Mouse (Mus musculus) midbrain, postnatal 0 days (tissue): ENCODE measurements at regions not wholly inside any gene's neighbourhood (a gene's known extent, or its start where the extent isn't known, plus 50 kb on each side); places are given as distances from the start of the nearest gene placed in this dataset.

ENCODE experiments used
- ATAC-seq: fragments of 200-750 bp; cut with Nextera tagmentation; 2 replicates; pipeline ENCODE4 v1.8.0; 2017; ENCODE audit warnings: moderate number of reproducible peaks, mild to moderate bottlenecking, moderate TSS enrichment, moderate library complexity; ENCODE audit not compliant: low FRiP score
- DNase-seq: peaks from one replicate; pipeline ENCODE4 v3.0.0-alpha.2; 2015; ENCODE audit warnings: low spot score
- H3K27ac ChIP-seq: fragments of 300-500 bp; sonication (generic); 2 replicates; pipeline ENCODE4 v1.5.1; 2014; ENCODE audit warnings: low read depth, mild to moderate bottlenecking, low read length, mixed read lengths
- H3K27me3 ChIP-seq: fragments of 300-500 bp; sonication (generic); 2 replicates; pipeline ENCODE4 v1.6.1; 2014; ENCODE audit warnings: low read length, control low read depth, mixed read lengths; ENCODE audit not compliant: insufficient read depth
- H3K36me3 ChIP-seq: fragments of 300-500 bp; sonication (generic); 2 replicates; pipeline ENCODE4 v1.6.1; 2014; ENCODE audit warnings: low read length, control low read depth, mixed read lengths; ENCODE audit not compliant: insufficient read depth
- H3K4me1 ChIP-seq: fragments of 300-500 bp; sonication (generic); 2 replicates; pipeline ENCODE4 v1.6.1; 2014; ENCODE audit warnings: mild to moderate bottlenecking, control low read depth, antibody characterized with exemption, low read length, mixed read lengths; ENCODE audit not compliant: insufficient read depth
- H3K4me2 ChIP-seq: fragments of 300-500 bp; sonication (generic); 2 replicates; pipeline ENCODE4 v1.6.1; 2014; ENCODE audit warnings: low read depth, mild to moderate bottlenecking, low read length, mixed read lengths; ENCODE audit not compliant: poor library complexity, severe bottlenecking
- H3K4me3 ChIP-seq: fragments of 300-500 bp; sonication (generic); 2 replicates; pipeline ENCODE4 v1.5.1; 2014; ENCODE audit warnings: low read depth, mild to moderate bottlenecking, low read length, moderate library complexity
- H3K9ac ChIP-seq: fragments of 300-500 bp; sonication (generic); replicated peaks from 2 replicates; pipeline ENCODE4 v1.6.1; 2014; ENCODE audit warnings: mild to moderate bottlenecking, low read length, moderate library complexity, mixed read lengths; ENCODE audit not compliant: poor library complexity, severe bottlenecking
- H3K9me3 ChIP-seq: fragments of 300-500 bp; sonication (generic); 2 replicates; pipeline ENCODE4 v1.6.1; 2016; ENCODE audit warnings: low read length, control low read depth
- CTCF ChIP-seq: IDR thresholded peaks from 2 replicates; pipeline ENCODE4 v1.5.1; 2016; ENCODE audit warnings: antibody characterized with exemption, mild to moderate bottlenecking
- WGBS: fragments of 180-500 bp; shearing (Covaris S2); extraction: QIAGEN DNeasy Blood & Tissue Kit; methylation state at CpG from one replicate; pipeline ENCODE4 v1.1.7; 2014; 5-methylcytosine and 5-hydroxymethylcytosine counted together

DNA sequence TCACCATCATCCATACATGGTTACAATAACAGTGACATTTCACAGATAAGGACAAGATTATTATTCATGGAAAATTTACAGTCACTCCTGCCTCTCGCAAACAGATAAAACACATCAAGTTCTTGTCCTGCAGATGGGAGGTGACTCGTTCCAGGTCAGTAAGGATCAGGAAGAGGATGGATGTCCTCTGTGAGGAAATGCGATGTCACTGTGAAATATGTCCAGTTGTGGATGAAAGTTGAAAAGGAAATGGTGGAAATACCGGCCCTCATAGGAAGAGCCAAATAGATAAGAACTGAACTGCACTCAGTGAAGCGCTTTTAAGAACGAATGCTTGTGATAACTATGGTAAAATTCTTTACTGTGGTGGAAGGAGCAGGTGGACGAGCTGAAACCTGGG lies 255.8 kb downstream of the Gm11146 start:
- Histone ChIP-seq H3K9me3 (no peaks in the 10 kb centered on the region), H3K36me3 (no peaks in the 10 kb centered on the region), H3K4me2 (no peak overlapping the region), H3K27ac (no peak overlapping the region), H3K4me3 (no peak overlapping the region), H3K27me3 (no peaks in the 10 kb centered on the region), H3K4me1 (no peaks in the 10 kb centered on the region), H3K9ac (no peak overlapping the region)
- ATAC-seq = no peak
- no peak for TF ChIP-seq CTCF
- WGBS = 76% methylated on average over 7 of the region's 7 CpGs
- DNase-seq = no peak

GRCm38 (mm10) chr16:77332285-77332684 lies 269.6 kb downstream of the Gm11146 start:
- H3K4me2 ChIP-seq = 0 out of 2 replicates have a peak overlapping the region, but pooled peaks have one; percentile 44
- no peak overlapping the region for H3K9ac ChIP-seq
- H3K36me3 ChIP-seq = no peaks in the 10 kb centered on the region
- no peaks in the 10 kb centered on the region for H3K27me3 ChIP-seq
- H3K27ac ChIP-seq = no peak overlapping the region
- no peak for DNase-seq
- no peaks in the 10 kb centered on the region for H3K4me1 ChIP-seq
- H3K9me3 ChIP-seq = no peaks in the 10 kb centered on the region
- no peak overlapping the region for H3K4me3 ChIP-seq
- no peak for ATAC-seq
- TF ChIP-seq CTCF = no peak
- 54% methylated on average over 6 of the region's 6 CpGs for WGBS

DNA sequence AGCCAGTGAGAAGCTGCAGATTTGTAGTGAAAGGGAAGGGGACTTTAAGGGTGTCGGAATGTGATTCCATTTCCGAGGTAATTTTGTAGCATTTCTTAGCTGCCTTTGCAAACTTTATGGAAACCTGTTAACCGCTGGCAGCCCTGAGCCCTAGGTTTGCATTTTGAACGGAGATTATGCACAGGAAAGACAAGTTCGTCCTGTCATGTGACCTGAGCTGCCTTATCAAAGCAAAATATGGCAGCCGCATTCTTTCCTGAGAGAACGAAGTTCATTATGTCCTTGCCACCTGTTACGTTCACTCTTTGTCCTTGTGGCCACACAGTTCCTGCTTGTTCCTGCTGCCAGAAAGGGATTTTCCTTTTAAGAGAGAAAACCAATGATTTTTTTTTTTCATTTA lies 270.9 kb downstream of the Gm11146 start:
- no peaks in the 10 kb centered on the region for H3K27me3 ChIP-seq
- DNase-seq (peak; percentile 71), ATAC-seq (no peak)
- 17% methylated on average over 8 of the region's 8 CpGs for whole genome bisulfite sequencing
- H3K36me3 ChIP-seq = no peaks in the 10 kb centered on the region
- H3K4me2 ChIP-seq = peak overlapping the region; percentile 44
- no peaks in the 10 kb centered on the region for H3K4me1 ChIP-seq
- H3K27ac ChIP-seq = peak overlapping the region; percentile 44; the same call in 1 of the 2 replicates
- no peak overlapping the region for H3K9ac ChIP-seq
- H3K4me3 ChIP-seq = peak overlapping the region; percentile 32
- H3K9me3 ChIP-seq = no peaks in the 10 kb centered on the region
- no peak for TF ChIP-seq CTCF

- no peaks in the 10 kb centered on the region for H3K36me3 ChIP-seq
Observed at GRCm38 (mm10) chr16:77329711-77330530, 272.0 kb downstream of the Gm11146 start.

GRCm38 (mm10) chr16:77329160-77329691 lies 272.7 kb downstream of the Gm11146 start:
- Histone ChIP-seq H3K36me3 (no peaks in the 10 kb centered on the region), H3K9ac (peak overlapping the region; percentile 44), H3K4me1 (no peaks in the 10 kb centered on the region), H3K9me3 (no peaks in the 10 kb centered on the region), H3K27ac (peak overlapping the region; percentile 66), H3K4me3 (peak overlapping the region; percentile 32), H3K27me3 (no peaks in the 10 kb centered on the region), H3K4me2 (peak overlapping the region; percentile 44)
- 7% methylated on average over 17 of the region's 17 CpGs for WGBS
- ATAC-seq (peak; percentile 63; the same call in 1 of the 2 replicates), DNase-seq (peak; percentile 62)
- TF ChIP-seq CTCF = peak; percentile 12; the same call in 1 of the 2 replicates

More at GRCm38 (mm10) chr16:77329711-77330530, 272.0 kb downstream of the Gm11146 start:
- Histone ChIP-seq H3K9me3 (no peaks in the 10 kb centered on the region), H3K27me3 (no peaks in the 10 kb centered on the region), H3K4me2 (peak overlapping the region; percentile 44), H3K4me3 (peak overlapping the region; percentile 32), H3K9ac (peak overlapping the region; percentile 44), H3K4me1 (no peaks in the 10 kb centered on the region), H3K27ac (peak overlapping the region; percentile 66)
- TF ChIP-seq CTCF = no peak
- DNase-seq (peak; percentile 23), ATAC-seq (no peak)
- 15% methylated on average over 10 of the region's 10 CpGs for WGBS

DNA sequence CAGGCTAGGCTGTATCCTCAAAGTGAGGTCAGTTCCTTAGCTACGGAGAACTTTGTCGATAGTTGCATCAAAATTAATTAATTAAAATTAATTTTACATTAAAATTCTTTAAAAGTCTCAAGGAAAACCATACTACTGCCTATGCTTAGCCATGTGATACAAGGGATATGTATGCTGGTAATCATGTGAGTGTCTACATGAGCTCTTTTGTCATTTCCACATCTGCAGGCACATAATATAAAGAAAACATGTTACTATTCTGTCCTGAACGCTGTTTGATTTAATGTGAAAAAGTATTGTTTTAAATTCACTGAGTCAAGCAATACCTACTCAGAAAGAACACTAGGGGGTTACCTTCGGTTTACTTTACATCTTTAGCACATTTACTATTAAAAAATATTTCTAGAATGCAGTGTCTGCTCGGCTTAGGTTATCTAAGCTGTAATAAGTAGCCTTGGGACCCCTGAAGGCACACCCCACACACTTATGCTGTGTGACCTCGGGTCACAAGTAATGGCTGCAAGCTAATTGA lies 273.2 kb downstream of the Gm11146 start:
- peak overlapping the region; percentile 44; the same call in 1 of the 2 replicates for H3K9ac ChIP-seq
- H3K27me3 ChIP-seq = no peaks in the 10 kb centered on the region
- no peaks in the 10 kb centered on the region for H3K9me3 ChIP-seq
- peak overlapping the region; percentile 44 for H3K4me2 ChIP-seq
- ATAC-seq (0 out of 2 replicates have a peak, but pooled peaks have one; percentile 20), DNase-seq (no peak)
- no peaks in the 10 kb centered on the region for H3K36me3 ChIP-seq
- peak overlapping the region; percentile 32 for H3K4me3 ChIP-seq
- peak overlapping the region; percentile 66 for H3K27ac ChIP-seq
- no peak for TF ChIP-seq CTCF
- H3K4me1 ChIP-seq = no peaks in the 10 kb centered on the region
- WGBS = 14% methylated on average over 6 of the region's 6 CpGs
